Mouse (Mus musculus) adrenal gland, adult 2 months (tissue): ENCODE data around the gene B4galt5. TPM values are rescaled to one million over a fixed set of nuclear protein-coding genes. Genes with fewer than 3 reads are reported as not detected.

ENCODE experiments used
- DNase-seq: peaks from one replicate; pipeline ENCODE4 v3.0.0; 2021
- polyA plus RNA-seq: library from polyadenylated mRNA; depleted of rRNA; stranded (reverse); fragments of >200 nt; gene quantifications from 2 replicates; pipeline ENCODE4 v1.2.3, GENCODE M21; 2012
- total RNA-seq, 2 experiments: library from RNA; stranded (reverse); gene quantifications; 2 replicates each; pipeline ENCODE4 v1.2.3; 2021

Gene B4galt5
- total and polyA plus RNA-seq, 3 experiments, result 47.6 to 113 (median 92.7) TPM

- peak; percentile 79 for DNase-seq
These were observed 68.6 kb downstream of the B4galt5 start for GRCm38 (mm10) chr2:167280090-167280985.

DNA sequence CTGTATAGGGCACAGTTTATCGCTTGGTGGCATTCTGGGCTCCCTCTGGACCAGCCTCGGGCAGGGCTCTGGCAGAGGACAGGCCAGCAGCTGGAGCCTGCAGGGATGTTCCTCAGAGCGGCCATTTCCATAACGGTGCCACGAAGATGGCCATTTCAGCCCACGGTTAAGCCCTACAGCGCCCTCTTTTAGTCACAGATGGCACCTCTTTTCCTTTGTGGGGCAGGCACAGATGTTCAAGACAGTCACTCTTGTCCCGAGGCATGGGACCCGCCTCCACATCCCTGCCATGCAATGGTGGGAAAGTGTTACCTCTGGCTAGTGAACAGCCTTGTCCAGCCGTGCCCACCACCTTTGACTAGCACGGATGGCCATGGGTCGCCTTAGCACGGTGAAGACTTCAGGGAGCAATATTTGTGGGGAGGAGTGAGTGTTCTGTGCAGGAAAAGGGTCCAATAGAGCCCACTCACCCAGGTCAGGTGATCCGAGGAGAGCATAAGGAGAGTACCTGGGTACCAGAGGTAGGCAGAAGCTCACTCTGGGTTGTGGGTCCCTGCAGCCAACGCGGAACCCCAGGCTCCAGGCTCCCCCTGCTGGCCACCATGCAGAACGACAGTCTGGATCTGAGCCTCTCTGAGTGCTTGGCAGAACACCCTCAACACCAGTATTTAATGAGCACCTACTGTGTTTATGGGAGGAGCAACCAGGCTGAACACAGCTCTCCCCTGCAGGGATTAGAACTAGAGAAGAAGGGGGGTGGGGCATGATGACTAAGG lies 70.0 kb downstream of the B4galt5 start:
- peak; percentile 72 for DNase-seq

DNA sequence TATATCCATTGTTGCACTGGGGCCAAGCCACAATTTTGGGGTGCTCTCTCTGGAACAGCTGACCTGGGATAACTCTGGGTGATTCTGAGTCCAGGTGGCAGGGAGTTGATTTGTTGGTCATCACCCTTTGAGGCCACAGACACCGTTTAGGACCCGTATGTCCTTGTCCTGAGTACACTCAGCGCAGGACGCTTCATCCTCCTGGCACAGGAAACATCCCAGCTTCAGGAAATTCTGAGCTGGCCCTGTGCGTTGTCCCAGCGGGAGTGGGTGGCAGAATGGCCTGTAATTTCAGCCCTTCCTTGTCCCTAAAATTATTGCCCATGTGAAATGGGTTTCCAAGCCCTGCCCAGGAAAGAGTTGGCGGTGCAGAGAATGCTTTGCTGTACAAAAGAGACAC lies 71.0 kb downstream of the B4galt5 start:
- DNase-seq, result peak; percentile 41

DNA sequence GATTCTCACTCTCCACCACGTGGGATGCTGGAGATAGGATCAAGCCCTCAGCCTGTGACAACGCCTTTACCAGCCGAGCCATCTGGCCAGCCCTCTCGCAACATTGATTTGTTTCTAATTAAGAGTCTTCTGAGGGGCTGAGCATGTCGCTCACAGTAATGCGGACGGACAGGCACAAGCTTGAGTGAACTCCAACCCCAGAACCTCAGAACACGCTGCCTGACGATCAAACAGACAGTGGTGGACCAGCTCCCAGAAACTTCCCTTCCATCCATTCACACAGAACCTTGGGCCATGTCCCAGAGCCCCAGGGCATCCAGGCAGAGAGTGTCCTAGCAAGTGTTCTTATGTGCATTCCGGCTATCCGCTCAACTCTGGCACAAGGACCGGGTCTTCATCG lies 72.0 kb downstream of the B4galt5 start:
- DNase-seq, result peak; percentile 1

GRCm38 (mm10) chr2:167275856-167276255 lies 73.1 kb downstream of the B4galt5 start:
- peak; percentile 0 for DNase-seq

DNA sequence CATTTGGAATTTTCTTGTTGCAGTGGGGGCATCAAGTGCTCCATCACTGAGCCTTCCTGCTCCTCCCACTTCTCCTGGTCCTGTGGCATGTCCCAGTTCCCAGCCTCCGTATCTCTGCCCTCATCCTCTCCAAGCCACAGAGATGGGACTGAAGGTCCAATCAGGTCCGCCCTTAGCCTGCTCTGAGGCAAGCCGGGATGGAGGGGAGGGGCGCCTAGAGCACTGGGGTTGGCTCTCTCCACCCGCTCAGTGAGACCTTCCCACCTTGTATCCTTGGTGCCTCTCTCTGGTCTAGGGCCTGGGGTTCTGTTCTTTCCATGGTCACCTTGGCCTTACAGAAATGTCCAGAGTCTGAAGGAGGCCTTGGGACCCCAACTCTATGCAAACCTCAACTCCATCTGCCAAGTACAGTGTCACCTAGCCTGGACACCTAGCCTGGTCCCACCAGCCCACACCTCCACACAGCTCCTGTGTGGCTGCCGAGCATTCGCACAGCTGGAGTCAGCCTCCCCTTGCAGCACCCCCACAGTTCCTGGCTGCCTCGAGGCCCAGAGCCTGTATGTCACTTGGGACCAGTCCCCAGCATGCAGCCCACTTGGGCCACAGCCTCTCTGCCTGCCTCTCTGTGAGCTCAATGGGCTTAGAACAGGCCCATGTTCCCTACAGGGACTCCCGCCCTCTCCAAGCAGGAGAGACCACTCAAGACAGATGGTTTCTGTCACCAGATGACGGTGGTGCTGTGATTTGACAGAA lies 74.1 kb downstream of the B4galt5 start:
- DNase-seq, result peak; percentile 1

- peak; percentile 18 for DNase-seq
These were observed 75.7 kb downstream of the B4galt5 start for GRCm38 (mm10) chr2:167273206-167273740.

GRCm38 (mm10) chr2:167272706-167273105 lies 76.3 kb downstream of the B4galt5 start:
- peak; percentile 0 for DNase-seq

DNA sequence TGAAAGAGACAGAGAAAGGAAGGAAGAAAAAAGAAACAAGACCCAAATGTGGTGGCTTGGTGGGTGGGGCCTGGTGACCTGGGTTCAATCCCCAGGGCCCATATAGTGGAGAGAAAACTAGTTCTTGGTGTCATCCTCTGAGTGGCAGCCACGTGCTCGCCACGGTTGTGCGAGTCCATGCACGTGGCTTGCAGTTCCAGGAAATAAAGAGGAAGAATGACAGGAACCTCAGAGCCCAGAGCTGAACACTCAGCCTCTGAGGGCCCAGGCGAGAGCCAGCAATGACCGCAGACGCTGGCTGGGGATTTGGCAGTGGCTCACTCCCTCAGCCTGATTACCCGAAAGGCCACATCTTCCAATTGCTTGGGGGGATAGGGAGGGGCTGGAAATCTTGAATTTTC lies 77.9 kb downstream of the B4galt5 start:
- DNase-seq, result peak; percentile 1

DNA sequence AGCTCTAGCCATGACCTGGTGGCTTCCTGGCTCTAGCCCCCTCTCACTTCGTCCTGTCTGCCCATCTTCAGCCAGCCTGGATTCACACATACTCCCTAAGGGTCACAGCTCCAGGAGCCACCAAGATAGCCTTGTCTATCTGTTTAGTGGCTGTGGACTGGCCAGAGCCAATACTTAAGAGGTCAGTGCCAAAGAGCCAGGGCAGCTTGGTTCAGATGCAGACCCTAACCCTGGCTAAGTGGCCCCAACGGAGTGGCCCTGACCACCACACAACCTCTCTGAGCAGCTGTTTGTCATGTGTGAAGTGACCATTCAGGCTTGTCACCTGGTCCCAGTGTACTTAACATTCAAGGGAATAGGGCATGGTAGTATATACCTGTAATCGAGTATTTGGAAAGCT lies 78.5 kb downstream of the B4galt5 start:
- peak; percentile 0 for DNase-seq

- peak; percentile 1 for DNase-seq
These were observed 80.3 kb downstream of the B4galt5 start for GRCm38 (mm10) chr2:167268721-167269120.

- no peak for DNase-seq
These were observed 80.6 kb downstream of the B4galt5 start for GRCm38 (mm10) chr2:167268411-167268690.

DNA sequence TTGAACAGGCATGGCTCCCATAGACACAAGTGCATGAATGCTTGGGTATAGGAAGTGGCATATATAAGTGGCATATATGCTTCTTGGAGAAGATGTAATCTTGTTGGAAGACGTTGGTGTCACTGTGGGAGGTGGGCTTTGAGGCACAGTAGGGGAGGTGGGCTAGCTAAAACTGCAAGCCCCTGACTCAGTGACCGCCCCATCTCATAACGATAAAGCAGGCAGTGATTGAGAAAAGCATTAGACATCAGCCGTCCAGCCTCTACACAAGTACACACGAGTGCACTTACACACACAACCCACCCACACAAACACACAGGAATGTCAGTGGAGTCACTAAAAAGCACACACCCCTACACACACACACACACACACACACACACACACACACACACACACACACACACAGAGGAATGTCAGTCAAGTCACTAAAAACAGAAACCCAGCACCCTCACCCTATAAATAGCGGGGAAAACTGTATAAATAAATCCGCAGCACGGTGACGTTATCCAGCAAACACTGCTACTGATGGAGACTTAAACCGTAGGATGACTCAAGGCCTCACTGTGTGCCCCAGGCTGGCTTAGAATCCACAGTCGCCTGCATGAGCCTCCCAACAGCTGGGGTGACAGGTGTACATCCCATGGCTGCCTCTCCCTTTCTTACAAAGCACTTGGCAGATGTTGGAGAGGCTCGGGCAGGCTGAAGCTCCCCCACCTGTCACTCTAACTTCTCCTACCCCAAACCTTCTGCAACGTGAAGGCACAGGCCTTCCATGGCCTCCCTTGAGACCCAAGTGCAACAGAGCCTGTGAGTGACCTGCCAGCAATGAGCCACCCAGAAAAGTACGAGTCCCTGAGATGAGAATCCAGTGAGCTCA lies 81.2 kb downstream of the B4galt5 start:
- DNase-seq, result peak; percentile 0

DNA sequence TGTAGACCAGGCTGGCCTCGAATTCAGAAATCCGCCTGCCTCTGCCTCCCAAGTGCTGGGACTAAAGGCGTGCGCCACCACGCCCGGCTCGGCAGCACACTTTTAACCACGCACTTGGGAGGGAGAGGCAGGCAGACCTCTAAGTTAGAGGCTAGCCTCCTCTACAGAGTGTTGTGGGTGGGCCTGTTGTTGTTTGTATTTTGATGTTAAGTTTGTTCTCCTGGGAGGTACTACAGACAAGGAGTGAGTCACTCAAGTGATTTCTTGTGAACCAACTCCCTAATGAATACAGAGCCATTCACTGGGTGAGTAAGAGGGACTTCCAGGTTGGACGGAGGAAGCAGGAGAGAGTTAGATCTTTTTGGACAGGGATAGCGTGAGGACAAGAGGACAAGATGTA lies 82.8 kb downstream of the B4galt5 start:
- peak; percentile 0 for DNase-seq

- peak; percentile 12 for DNase-seq
These were observed 83.2 kb downstream of the B4galt5 start for GRCm38 (mm10) chr2:167265806-167266205.

- peak; percentile 1 for DNase-seq
These were observed 84.0 kb downstream of the B4galt5 start for GRCm38 (mm10) chr2:167265021-167265420.

- DNase-seq, result peak; percentile 1
These were observed 85.1 kb downstream of the B4galt5 start for GRCm38 (mm10) chr2:167263931-167264330.

DNA sequence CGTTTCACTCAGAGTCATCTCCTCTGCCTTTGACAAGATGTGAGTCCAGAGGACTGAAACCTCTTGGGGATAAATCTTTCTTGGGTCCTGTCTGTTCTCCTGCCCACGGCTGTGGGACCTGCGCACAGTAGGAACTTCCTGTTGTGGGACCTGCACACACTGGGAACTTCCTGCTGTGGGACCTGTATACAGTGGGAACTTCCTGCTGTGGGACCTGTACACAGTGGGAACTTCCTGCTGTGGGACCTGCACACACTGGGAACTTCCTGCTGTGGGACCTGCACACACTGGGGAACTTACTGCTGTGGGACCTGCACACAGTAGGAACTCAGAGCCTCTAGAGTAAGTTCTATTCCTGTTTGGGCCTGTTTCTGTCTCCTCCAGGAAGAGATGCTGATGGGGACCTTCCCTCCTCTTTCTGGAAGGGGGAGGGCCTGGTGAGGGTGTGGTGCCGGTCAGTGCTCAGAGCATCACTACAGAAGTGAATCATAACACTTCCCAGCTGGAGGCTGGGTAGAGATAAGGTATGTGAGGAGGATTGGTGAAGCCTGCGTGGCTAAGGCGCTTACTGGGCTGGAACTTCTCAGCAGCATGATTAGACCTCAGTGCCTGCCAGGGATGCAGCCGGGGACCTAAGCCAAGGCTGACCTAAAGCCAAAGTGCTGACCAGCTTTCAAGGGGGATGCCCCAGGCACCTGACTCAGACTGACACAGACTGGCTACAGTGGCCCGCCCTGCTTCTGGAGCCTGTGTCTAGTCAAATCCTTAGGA lies 85.8 kb downstream of the B4galt5 start:
- DNase-seq, result peak; percentile 13

- DNase-seq, result no peak
These were observed 86.5 kb downstream of the B4galt5 start for GRCm38 (mm10) chr2:167262433-167262832.

DNA sequence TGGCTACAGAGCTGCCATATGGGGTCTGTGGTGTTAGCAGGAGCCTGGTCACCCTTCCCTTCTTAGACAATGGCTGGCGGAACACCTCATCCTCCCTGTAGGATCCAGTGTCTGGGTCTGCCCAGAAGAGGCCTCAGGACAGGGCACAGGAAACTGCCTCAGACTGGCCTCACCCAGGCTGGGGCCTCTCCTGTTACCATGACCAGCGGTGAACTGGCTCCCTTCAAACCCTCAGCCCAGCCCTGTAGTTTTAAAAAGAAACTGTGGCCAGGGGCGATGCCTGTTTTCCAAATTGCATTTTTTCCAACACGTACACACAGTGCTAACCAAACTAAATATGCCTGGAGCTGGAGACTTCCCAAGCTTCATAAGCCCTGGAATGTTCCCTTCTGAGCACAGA lies 87.9 kb downstream of the B4galt5 start:
- DNase-seq, result no peak
